Mouse (Mus musculus) cerebellum, postnatal 10 days (tissue): ENCODE measurements at regions not wholly inside any gene's neighbourhood (a gene's known extent, or its start where the extent isn't known, plus 50 kb on each side); places are given as distances from the start of the nearest gene placed in this dataset.

Source experiments
- DNase-seq, 2 experiments: peaks; one replicate each; pipeline ENCODE4 v3.0.0; 2021; ENCODE audit warnings: mixed read lengths in 2 of 2

DNA sequence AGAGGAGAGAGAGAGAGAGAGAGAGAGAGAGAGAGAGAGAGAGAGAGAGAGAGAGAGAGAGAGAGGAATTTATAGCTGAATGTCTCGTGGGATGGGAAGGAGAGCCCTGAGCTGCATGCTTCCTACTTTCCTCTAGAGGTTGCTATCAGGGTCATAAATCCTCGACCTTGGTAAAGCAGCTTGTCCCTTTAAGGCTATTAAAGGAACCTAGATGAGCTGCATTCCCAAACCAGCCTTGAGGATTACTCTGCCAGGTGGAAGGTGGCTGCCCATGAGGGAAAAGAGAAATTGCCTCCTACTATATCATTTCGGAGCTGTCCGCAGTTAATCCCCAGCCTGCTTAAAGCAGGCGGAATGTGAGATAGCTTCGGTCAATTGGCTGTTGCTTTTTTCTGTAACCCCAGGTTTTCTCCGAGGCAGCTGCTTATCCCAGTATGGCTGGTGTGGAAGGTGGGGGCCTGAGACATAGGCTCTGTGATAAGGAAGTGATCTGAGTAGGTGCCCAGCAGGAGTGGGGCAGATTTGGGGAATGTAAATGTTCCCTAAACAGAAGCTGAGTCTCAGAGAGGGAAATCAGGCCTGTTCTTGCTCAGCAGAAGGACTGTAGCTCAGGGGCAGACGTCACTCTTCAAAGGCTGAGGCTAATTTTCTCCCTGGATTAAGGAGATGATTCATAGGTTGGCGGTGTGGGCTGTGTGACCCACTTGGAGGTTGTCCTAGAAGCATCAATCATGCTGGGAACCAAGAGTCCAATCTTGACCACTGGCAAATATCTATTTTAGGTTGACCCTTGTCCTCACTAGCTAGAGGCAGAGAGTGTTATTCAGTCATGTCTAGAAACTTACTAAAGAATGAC, 255.2 kb upstream of the Camk1g start:
- peak in 1 of 2 experiments; percentile 9 for DNase-seq

- DNase-seq = no peak
These were observed 253.5 kb upstream of the Camk1g start for GRCm38 (mm10) chr1:193623571-193623970.

GRCm38 (mm10) chr1:193618250-193618649, 248.2 kb upstream of the Camk1g start:
- peak; percentile 19 to 22 for DNase-seq

- no peak for DNase-seq
These were observed 240.4 kb upstream of the Camk1g start for GRCm38 (mm10) chr1:193610471-193610870.

DNA sequence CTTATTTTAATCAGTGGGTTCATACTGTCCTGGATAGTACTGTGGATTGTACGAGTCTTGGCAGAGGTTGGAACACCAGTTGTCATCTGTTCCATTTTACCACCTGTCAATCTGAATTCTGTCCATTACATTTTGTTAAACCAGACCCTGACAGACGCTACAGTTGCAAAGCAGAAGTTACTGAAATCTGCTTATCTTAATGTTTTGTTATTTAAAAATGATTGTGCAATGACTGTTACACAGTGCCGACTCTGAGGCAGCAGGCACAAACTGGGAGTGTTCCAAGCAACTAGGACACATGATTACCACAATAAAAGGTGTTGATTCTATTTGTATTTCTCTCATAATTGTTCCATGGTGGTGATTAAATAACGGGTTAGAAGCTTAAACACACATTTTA, 229.8 kb upstream of the Camk1g start:
- no peak for DNase-seq

DNA sequence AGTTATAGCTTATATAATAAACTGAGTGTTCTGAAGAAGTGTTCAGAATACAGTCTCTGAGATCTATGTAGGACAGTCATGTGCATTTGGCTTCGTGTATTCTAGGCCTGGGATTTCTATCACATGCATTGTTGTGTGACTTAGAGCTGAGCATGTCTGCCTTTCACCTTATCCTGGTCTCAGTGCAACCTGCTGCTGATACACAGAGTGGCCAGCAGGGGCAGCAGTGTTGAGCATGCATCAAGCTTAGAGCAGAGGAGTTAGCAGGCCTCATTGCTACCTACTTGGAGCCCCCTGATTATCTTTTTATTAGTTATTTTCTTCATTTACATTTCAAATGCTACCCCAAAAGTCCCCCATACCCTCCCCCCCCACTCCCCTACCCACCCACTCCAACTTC, 229.1 kb upstream of the Camk1g start:
- DNase-seq = peak; percentile 31 to 41

DNA sequence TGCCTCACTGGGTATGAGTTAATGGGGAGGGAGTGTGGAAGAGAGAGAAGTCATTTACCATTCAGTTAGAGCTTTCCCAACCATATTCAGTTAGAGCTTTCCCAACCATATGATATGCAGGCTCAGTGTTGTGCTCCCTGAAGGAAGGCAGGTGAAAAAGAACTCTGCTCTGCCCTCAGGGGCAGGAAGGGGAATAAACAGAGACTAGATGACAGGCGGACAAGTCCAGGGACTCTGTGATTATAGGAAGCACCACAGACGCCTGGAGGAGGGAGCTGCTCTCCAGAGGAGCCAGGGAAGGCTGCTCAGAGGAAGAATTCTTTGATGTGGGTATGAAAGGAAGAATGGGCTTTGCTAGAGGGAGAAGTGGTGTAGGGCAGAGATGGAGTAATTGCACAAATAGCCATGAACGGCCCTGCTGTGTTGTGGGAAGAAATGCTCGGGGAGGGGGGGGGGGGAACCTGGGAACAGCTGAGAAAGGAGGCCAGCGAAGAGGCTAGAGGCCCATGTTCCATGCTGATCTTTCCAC, 220.3 kb upstream of the Camk1g start:
- no peak for DNase-seq

- peak; percentile 86 to 87 for DNase-seq
These were observed 218.7 kb upstream of the Camk1g start for GRCm38 (mm10) chr1:193588477-193589464.

GRCm38 (mm10) chr1:193587317-193587716, 217.2 kb upstream of the Camk1g start:
- no peak for DNase-seq

DNA sequence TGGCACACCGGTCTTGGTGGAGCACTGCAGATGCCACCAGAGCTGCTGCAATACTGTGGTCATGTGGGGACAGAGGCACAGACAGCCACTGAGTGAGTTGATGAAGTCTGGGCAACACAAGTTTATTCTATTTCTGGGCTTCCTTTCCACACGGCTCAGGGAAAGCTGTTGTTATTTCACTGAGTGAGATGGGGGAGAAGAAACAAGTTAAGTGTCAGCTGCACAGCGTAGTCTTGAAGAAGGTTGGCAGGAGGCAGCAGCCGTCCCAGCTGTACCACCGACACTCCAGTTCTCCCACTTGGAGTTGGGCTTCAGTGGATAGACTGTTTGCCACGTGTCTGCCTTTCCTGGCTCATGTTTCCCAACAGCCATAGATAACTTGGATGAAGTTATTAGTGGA, 216.8 kb upstream of the Camk1g start:
- DNase-seq = peak in 1 of 2 experiments; percentile 22

GRCm38 (mm10) chr1:193583791-193584190, 213.7 kb upstream of the Camk1g start:
- no peak for DNase-seq

- no peak for DNase-seq
These were observed 210.3 kb upstream of the Camk1g start for GRCm38 (mm10) chr1:193580393-193580792.

- no peak for DNase-seq
These were observed 209.6 kb upstream of the Camk1g start for GRCm38 (mm10) chr1:193579671-193580070.

DNA sequence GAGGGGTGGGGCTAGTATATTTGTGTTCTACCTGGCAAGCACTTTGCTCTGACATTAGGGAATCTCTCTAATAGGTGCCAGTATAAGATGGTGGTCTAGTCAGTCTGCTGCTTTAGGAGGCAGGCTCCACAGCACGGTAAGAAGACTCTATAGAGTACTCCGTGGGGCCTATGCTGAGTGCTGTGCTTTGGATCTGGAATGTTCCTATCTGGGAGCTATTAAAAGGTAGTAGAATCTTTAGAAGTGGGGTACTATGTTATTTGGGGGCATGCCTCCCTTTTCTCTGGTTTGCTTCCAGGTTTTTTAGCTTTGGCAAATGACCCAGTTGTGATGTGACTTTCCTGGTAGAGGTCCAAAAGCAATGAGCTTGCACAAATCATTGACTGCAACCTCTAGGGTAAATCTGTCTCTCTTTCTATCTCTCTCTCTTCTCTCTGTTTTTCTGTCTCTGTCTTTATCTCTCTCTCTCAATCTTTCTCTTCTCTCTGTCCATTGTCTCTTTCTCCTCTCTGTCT, 208.6 kb upstream of the Camk1g start:
- DNase-seq = peak; percentile 26 to 34

DNA sequence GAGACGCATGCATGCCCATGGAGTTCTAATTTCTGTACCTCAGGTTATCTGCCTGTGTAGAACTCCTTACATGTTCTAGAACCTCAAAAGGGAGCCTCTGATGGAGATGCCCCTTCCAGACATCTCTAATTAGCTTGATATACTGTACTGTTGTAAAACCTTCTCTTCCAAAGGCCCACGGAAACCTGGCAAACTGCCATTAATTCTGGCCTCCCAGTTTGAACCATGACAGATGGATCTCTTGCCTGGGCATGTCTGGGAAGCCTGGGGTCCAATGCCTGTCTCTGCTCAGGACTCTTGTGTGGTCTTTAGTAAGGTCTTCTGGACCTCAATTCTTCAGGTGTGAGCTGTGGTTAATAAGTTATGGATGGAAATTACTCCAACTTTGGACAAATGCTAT, 207.7 kb upstream of the Camk1g start:
- peak; percentile 87 to 88 for DNase-seq

GRCm38 (mm10) chr1:193575986-193576713, 206.1 kb upstream of the Camk1g start:
- DNase-seq = peak; percentile 93

DNA sequence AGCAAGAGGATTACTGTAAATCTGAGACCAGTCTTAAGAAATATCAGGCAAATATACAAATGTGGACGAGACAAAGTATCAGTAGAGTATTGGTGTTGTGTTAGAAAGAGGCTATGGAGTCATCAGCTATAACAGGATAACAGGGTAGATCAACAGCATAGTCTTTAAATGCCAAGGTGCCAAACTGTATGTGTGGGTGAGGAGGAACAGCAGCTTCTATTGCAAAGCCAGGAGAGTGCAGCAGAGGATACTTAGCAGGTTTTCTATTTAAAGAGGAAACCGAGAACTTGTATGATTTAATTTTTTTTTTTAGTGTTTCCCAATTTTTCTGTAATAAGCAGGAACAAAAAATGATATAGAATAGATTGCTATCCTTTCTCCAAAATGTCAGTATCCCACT, 202.7 kb upstream of the Camk1g start:
- no peak for DNase-seq

GRCm38 (mm10) chr1:193572411-193572810, 202.3 kb upstream of the Camk1g start:
- DNase-seq = no peak

GRCm38 (mm10) chr1:193571088-193571487, 201.0 kb upstream of the Camk1g start:
- DNase-seq = no peak

DNA sequence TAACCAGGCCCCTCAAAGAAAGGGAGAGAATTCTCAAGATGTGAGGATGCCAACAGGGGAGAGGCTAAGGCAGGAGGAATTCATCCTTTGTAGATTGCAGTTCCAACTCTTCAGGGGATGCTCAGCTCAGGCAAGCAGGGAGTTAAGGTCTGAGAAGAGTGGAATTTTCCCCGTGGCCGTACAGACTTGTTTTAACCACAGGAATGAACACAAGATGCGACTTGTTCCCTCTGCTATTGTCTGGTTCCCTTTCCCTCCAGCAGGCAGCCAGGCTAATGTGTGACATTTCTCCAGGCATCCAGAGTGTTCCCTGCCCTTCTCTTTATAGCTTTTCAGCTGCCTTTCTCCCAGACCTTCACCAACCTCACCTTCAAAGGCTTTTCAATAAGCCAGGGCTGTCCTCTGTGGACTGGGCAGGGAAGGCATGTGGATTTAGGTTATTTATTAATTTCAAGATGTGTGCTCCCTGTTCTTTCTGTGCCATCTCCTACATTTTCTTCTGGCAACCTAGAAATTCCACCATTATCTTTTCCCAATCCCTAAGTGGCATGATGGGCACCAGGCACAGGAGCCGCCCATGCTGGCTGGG, 198.6 kb upstream of the Camk1g start:
- no peak for DNase-seq

DNA sequence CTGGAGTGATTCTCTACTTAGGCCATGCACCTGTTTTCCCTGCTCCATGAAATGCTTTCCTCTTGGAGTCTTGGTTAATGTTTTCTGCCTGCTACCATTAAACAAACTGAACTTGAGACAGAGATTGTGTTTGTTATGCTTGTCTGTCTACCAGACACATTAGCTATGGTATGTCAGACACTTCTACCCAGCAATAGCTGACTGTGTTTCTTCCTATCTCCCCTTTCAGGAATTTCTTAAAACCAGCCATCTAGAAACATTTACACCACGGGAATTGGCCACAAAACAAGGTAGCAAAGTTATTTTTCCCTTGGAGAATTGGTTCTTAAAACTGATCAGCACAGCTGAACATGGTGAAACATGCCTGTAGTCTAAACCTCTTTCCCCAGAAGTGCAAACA, 197.1 kb upstream of the Camk1g start:
- DNase-seq = no peak

DNA sequence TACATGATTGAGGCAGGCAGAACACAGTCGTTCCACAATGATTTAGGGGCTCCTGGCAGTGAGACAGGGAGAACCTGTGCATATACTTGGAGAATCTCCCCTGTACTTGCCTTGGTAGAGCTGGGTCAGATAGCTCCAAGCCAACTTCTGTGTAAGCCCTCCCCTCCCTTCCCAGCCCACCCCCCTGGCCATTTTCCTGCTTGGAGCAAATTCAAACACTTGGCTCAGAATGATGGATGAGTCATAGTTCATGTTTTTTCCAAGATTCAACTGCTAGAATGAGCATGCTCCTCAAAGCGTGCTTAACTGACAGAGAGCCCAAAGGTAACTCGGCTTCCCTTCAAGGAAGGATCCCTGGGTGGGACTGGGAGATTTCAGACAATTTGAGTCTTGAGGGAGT, 194.1 kb upstream of the Camk1g start:
- peak; percentile 77 to 81 for DNase-seq
